In the genomic region with DNA sequence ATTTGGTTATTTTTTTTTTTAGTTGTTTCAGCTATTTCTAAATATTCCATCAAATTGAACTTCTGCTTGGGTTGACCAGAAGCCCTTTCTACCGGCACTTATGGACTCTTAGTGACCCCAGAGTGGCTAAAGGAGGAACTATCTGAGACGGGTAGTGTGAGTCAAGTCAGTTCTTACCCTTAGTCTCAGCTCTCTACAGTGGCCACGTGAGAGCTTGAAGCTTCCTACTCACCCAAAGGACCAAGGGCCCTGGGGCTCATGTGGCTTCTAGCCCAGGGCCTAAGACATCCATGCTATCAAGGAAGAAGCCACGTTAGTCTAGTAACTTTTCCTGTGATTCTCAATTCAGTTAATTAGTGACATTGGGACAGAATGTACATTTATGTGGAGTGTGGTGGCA, we compare ENCODE assay signal across 29 mouse cellular contexts.
DNase-seq lines count a peak whose midpoint lies in the region; ATAC-seq and TF ChIP-seq lines count a peak whose summit lies in the region.
"Had no signal": no experiment of that assay in that cellular context is flagged by ENCODE, and none has a peak within 500 bp of the region (broad histone marks: within the 10 kb centered on the region; RNA-seq: fewer than 3 reads in every experiment).

No protein-coding gene starts in this region.

- H3K27ac ChIP-seq in bone marrow macrophage, adult 2 months (ENCODE audit: insufficient read depth, low read depth, low read length): peak overlapping the region; percentile 74
- H3K27ac ChIP-seq: embryonic facial prominence, embryonic 12.5 days; heart, embryonic 10.5 days; heart, embryonic 15.5 days; hindbrain, embryonic 12.5 days; liver, embryonic 13.5 days; midbrain, embryonic 12.5 days; neural tube, embryonic 15.5 days had no signal

- peak; percentile 84 for ATAC-seq in megakaryocyte, adult 5-6 weeks (ENCODE audit: poor library complexity, severe bottlenecking)
- ATAC-seq: activated CD4-positive, CD25-positive, alpha-beta regulatory T cell, adult 4 months; forebrain, embryonic 14.5 days; intestine, embryonic 16.5 days had no signal

- H3K4me3 ChIP-seq in bone marrow macrophage, adult 2 months (ENCODE audit: insufficient read depth, low read length): no peak overlapping the region
- H3K4me3 ChIP-seq: embryonic facial prominence, embryonic 12.5 days; heart, embryonic 10.5 days; heart, embryonic 15.5 days; hindbrain, embryonic 12.5 days; liver, embryonic 13.5 days; midbrain, embryonic 12.5 days; neural tube, embryonic 15.5 days had no signal

- H3K4me1 ChIP-seq in bone marrow macrophage, adult 2 months (ENCODE audit: control insufficient read depth, insufficient read depth, low read length): peaks cover 18% of the 10 kb centered on the region
- H3K4me1 ChIP-seq: heart, embryonic 10.5 days; heart, embryonic 15.5 days; hindbrain, embryonic 12.5 days; liver, embryonic 13.5 days; midbrain, embryonic 12.5 days; neural tube, embryonic 15.5 days had no signal

- DNase-seq in lung, adult 18-20 months: peak; percentile 14 to 21
- no peak for DNase-seq in lung, postnatal 14 days
- peak; percentile 55 for DNase-seq in 416B (ENCODE audit: low read depth)
- no peak for DNase-seq in kidney, adult 8-10 months
- DNase-seq in layer of hippocampus, adult 8-10 months (ENCODE audit: low spot score in 2 of 2): no peak
- no peak for DNase-seq in thymus, postnatal 4 days
- DNase-seq: adrenal gland, adult 2 months; B cell, adult 2 months; cerebellum, adult 11 months; cerebellum, adult 9-10 months; embryo, embryonic 11 days; gastrocnemius, postnatal 14 days; kidney, adult 9 months; kidney, postnatal 10 days; layer of hippocampus, adult 9-11 months; liver, embryonic 13.5 days; spleen, adult 18-20 months; thymus, postnatal 14 days had no signal

- TF ChIP-seq POLR2A in bone marrow macrophage, adult 2 months (IDR thresholded peaks at IDR 0.05; ENCODE audit: borderline replicate concordance, low read depth, low read length): no peak

- TF ChIP-seq CTCF in bone marrow macrophage, adult 2 months (IDR thresholded peaks at IDR 0.05; ENCODE audit: low read depth, low read length): no peak

Comparison
In these comparisons a context has a peak if more than half of its experiments do, and no peak if none do; other contexts are left out.
1. DNase-seq: peak in lung, adult 18-20 months (2 of 2) and 416B (single experiment); none in lung, postnatal 14 days (single experiment), kidney, adult 8-10 months (0 of 2), layer of hippocampus, adult 8-10 months (0 of 2) and thymus, postnatal 4 days (single experiment).